Mouse (Mus musculus): ENCODE data around the gene Lin7a. TPM values are rescaled to one million over a fixed set of nuclear protein-coding genes. Genes with fewer than 3 reads are reported as not detected.

Gene Lin7a
- polyA plus RNA-seq (2014; fragmentation: Nextera tagmentation; extraction: Ambion mirVana), result 6.4 and 8.1 TPM in 2 replicates

GRCm38 (mm10) chr10:107271321-107272130 is at the start of gene Lin7a:
Gene Lin7a, plus strand, starts transcription at chr10:107271686.
- Histone ChIP-seq H3K4me1 (ENCODE audit: control insufficient read depth, insufficient read depth, low read length) (no peaks in the 10 kb centered on the region), H3K27me3 (ENCODE audit: control insufficient read depth, insufficient read depth, low read length) (no peaks in the 10 kb centered on the region), H3K27ac (ENCODE audit: low read length) (no peak within 1 kb of the TSS), H3K9me3 (ENCODE audit: control insufficient read depth, low read depth, low read length) (no peaks in the 10 kb centered on the region), H3K4me2 (replicated peaks; ENCODE audit: low read depth, low read length) (peak within 1 kb of the TSS; percentile 67), H3K36me3 (ENCODE audit: control insufficient read depth, insufficient read depth, low read length) (no peaks in the 10 kb centered on the region), H3K9ac (replicated peaks; ENCODE audit: low read depth, low read length) (peak within 1 kb of the TSS; percentile 52), H3K4me3 (ENCODE audit: low read depth, low read length) (peak within 1 kb of the TSS; percentile 62)
- peak; percentile 65; the same call in 1 of the 2 replicates for ATAC-seq (ENCODE audit: insufficient number of reproducible peaks, insufficient read depth, low FRiP score, low read depth)
- 2% methylated on average over 38 of the region's 38 CpGs for WGBS

GRCm38 (mm10) chr10:107221726-107222125 is 49.8 kb upstream of the Lin7a start:
- Histone ChIP-seq H3K9ac (replicated peaks; ENCODE audit: low read depth, low read length) (no peak overlapping the region), H3K36me3 (ENCODE audit: control insufficient read depth, insufficient read depth, low read length) (no peaks in the 10 kb centered on the region), H3K4me2 (replicated peaks; ENCODE audit: low read depth, low read length) (no peak overlapping the region), H3K9me3 (ENCODE audit: control insufficient read depth, low read depth, low read length) (no peaks in the 10 kb centered on the region), H3K27ac (ENCODE audit: low read length) (no peak overlapping the region), H3K4me1 (ENCODE audit: control insufficient read depth, insufficient read depth, low read length) (no peaks in the 10 kb centered on the region), H3K4me3 (ENCODE audit: low read depth, low read length) (no peak overlapping the region), H3K27me3 (ENCODE audit: control insufficient read depth, insufficient read depth, low read length) (no peaks in the 10 kb centered on the region)
- no peak for ATAC-seq (ENCODE audit: insufficient number of reproducible peaks, insufficient read depth, low FRiP score, low read depth)
- WGBS, result 88% methylated on average over 2 of the region's 2 CpGs

GRCm38 (mm10) chr10:107222406-107223185 is 48.9 kb upstream of the Lin7a start:
- Histone ChIP-seq H3K4me3 (ENCODE audit: low read depth, low read length) (no peak overlapping the region), H3K27ac (ENCODE audit: low read length) (no peak overlapping the region), H3K9me3 (ENCODE audit: control insufficient read depth, low read depth, low read length) (no peaks in the 10 kb centered on the region), H3K4me1 (ENCODE audit: control insufficient read depth, insufficient read depth, low read length) (no peaks in the 10 kb centered on the region), H3K27me3 (ENCODE audit: control insufficient read depth, insufficient read depth, low read length) (no peaks in the 10 kb centered on the region), H3K36me3 (ENCODE audit: control insufficient read depth, insufficient read depth, low read length) (no peaks in the 10 kb centered on the region), H3K4me2 (replicated peaks; ENCODE audit: low read depth, low read length) (no peak overlapping the region), H3K9ac (replicated peaks; ENCODE audit: low read depth, low read length) (no peak overlapping the region)
- WGBS, result 78% methylated on average over 8 of the region's 8 CpGs
- no peak for ATAC-seq (ENCODE audit: insufficient number of reproducible peaks, insufficient read depth, low FRiP score, low read depth)

- WGBS, result 86% methylated on average over 3 of the region's 3 CpGs
- Histone ChIP-seq H3K4me2 (replicated peaks; ENCODE audit: low read depth, low read length) (no peak overlapping the region), H3K27ac (ENCODE audit: low read length) (no peak overlapping the region), H3K4me3 (ENCODE audit: low read depth, low read length) (no peak overlapping the region), H3K9me3 (ENCODE audit: control insufficient read depth, low read depth, low read length) (no peaks in the 10 kb centered on the region), H3K36me3 (ENCODE audit: control insufficient read depth, insufficient read depth, low read length) (no peaks in the 10 kb centered on the region), H3K27me3 (ENCODE audit: control insufficient read depth, insufficient read depth, low read length) (no peaks in the 10 kb centered on the region), H3K9ac (replicated peaks; ENCODE audit: low read depth, low read length) (no peak overlapping the region), H3K4me1 (ENCODE audit: control insufficient read depth, insufficient read depth, low read length) (no peaks in the 10 kb centered on the region)
- no peak for ATAC-seq (ENCODE audit: insufficient number of reproducible peaks, insufficient read depth, low FRiP score, low read depth)
Measured at GRCm38 (mm10) chr10:107223186-107223440, 48.4 kb upstream of the Lin7a start.

GRCm38 (mm10) chr10:107223821-107224220 is 47.7 kb upstream of the Lin7a start:
- Histone ChIP-seq H3K27ac (ENCODE audit: low read length) (no peak overlapping the region), H3K4me1 (ENCODE audit: control insufficient read depth, insufficient read depth, low read length) (no peaks in the 10 kb centered on the region)

GRCm38 (mm10) chr10:107224596-107225330 is 46.7 kb upstream of the Lin7a start:
- H3K9ac ChIP-seq (replicated peaks; ENCODE audit: low read depth, low read length), result no peak overlapping the region
- no peak overlapping the region for H3K27ac ChIP-seq (ENCODE audit: low read length)
- 89% methylated on average over 6 of the region's 6 CpGs for WGBS
- H3K4me1 ChIP-seq (ENCODE audit: control insufficient read depth, insufficient read depth, low read length), result no peaks in the 10 kb centered on the region
- H3K9me3 ChIP-seq (ENCODE audit: control insufficient read depth, low read depth, low read length), result no peaks in the 10 kb centered on the region
- no peaks in the 10 kb centered on the region for H3K27me3 ChIP-seq (ENCODE audit: control insufficient read depth, insufficient read depth, low read length)
- H3K4me2 ChIP-seq (replicated peaks; ENCODE audit: low read depth, low read length), result no peak overlapping the region
- no peak for ATAC-seq (ENCODE audit: insufficient number of reproducible peaks, insufficient read depth, low FRiP score, low read depth)
- H3K36me3 ChIP-seq (ENCODE audit: control insufficient read depth, insufficient read depth, low read length), result no peaks in the 10 kb centered on the region
- H3K4me3 ChIP-seq (ENCODE audit: low read depth, low read length), result no peak overlapping the region

More at GRCm38 (mm10) chr10:107223821-107224220, 47.7 kb upstream of the Lin7a start:
- Histone ChIP-seq H3K27me3 (ENCODE audit: control insufficient read depth, insufficient read depth, low read length) (no peaks in the 10 kb centered on the region), H3K36me3 (ENCODE audit: control insufficient read depth, insufficient read depth, low read length) (no peaks in the 10 kb centered on the region), H3K9ac (replicated peaks; ENCODE audit: low read depth, low read length) (no peak overlapping the region), H3K4me3 (ENCODE audit: low read depth, low read length) (no peak overlapping the region), H3K9me3 (ENCODE audit: control insufficient read depth, low read depth, low read length) (no peaks in the 10 kb centered on the region), H3K4me2 (replicated peaks; ENCODE audit: low read depth, low read length) (no peak overlapping the region)
- ATAC-seq (ENCODE audit: insufficient number of reproducible peaks, insufficient read depth, low FRiP score, low read depth), result no peak
- 88% methylated on average over 3 of the region's 3 CpGs for WGBS

GRCm38 (mm10) chr10:107225331-107225835 is 46.1 kb upstream of the Lin7a start:
- Histone ChIP-seq H3K27ac (ENCODE audit: low read length) (no peak overlapping the region), H3K27me3 (ENCODE audit: control insufficient read depth, insufficient read depth, low read length) (no peaks in the 10 kb centered on the region), H3K4me2 (replicated peaks; ENCODE audit: low read depth, low read length) (no peak overlapping the region), H3K9me3 (ENCODE audit: control insufficient read depth, low read depth, low read length) (no peaks in the 10 kb centered on the region), H3K36me3 (ENCODE audit: control insufficient read depth, insufficient read depth, low read length) (no peaks in the 10 kb centered on the region), H3K4me3 (ENCODE audit: low read depth, low read length) (no peak overlapping the region), H3K9ac (replicated peaks; ENCODE audit: low read depth, low read length) (no peak overlapping the region), H3K4me1 (ENCODE audit: control insufficient read depth, insufficient read depth, low read length) (no peaks in the 10 kb centered on the region)
- 69% methylated on average over 4 of the region's 4 CpGs for WGBS
- ATAC-seq (ENCODE audit: insufficient number of reproducible peaks, insufficient read depth, low FRiP score, low read depth), result no peak

GRCm38 (mm10) chr10:107225871-107226270 is 45.6 kb upstream of the Lin7a start:
- WGBS, result 87% methylated on average over 4 of the region's 4 CpGs
- no peak overlapping the region for H3K4me3 ChIP-seq (ENCODE audit: low read depth, low read length)
- no peak overlapping the region for H3K9ac ChIP-seq (replicated peaks; ENCODE audit: low read depth, low read length)
- no peaks in the 10 kb centered on the region for H3K36me3 ChIP-seq (ENCODE audit: control insufficient read depth, insufficient read depth, low read length)
- H3K27me3 ChIP-seq (ENCODE audit: control insufficient read depth, insufficient read depth, low read length), result no peaks in the 10 kb centered on the region
- no peak overlapping the region for H3K4me2 ChIP-seq (replicated peaks; ENCODE audit: low read depth, low read length)
- H3K4me1 ChIP-seq (ENCODE audit: control insufficient read depth, insufficient read depth, low read length), result no peaks in the 10 kb centered on the region
- no peak for ATAC-seq (ENCODE audit: insufficient number of reproducible peaks, insufficient read depth, low FRiP score, low read depth)
- H3K27ac ChIP-seq (ENCODE audit: low read length), result no peak overlapping the region
- H3K9me3 ChIP-seq (ENCODE audit: control insufficient read depth, low read depth, low read length), result no peaks in the 10 kb centered on the region
